Mouse (Mus musculus) urinary bladder, postnatal 36 days (tissue): ENCODE data around the gene Gm6370.
A peak's percentile ranks its signal among the peaks of the same experiment; 100 is the strongest.
"Not testable (repeated sequence)": the region's sequence is repeated elsewhere in the genome, so short reads cannot be mapped to it uniquely, and the experiment has no call there.

Experiments used
- DNase-seq, 2 experiments: peaks; one replicate each; pipeline ENCODE4 v3.0.0; 2022; ENCODE audit warnings: low spot score in 2 of 2, mixed read lengths in 1 of 2

Gene Gm6370

DNA sequence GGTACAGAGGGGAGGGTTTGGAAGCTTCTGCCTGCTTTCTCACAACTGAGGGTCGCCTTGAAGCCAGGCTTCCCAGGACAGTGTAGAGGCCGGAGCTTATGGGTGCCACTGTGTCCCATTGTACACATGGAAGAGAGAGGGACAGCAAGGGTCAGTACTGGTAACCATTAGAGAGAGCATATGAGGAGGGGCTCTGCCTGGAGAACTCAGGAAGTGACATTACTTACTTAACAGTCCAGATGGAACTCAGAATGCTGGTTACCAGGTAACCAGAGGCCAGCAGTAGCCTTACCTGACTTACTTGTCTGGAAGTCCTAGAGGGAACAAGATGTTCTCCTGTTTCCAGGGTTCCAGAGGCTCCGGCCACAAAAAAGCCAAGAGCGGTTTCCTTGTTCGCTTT, at the start of gene Gm6370:
Gene Gm6370, plus strand, starts transcription at position 301 of the 400 bp plus-strand sequence.
- DNase-seq: not testable (repeated sequence)

DNA sequence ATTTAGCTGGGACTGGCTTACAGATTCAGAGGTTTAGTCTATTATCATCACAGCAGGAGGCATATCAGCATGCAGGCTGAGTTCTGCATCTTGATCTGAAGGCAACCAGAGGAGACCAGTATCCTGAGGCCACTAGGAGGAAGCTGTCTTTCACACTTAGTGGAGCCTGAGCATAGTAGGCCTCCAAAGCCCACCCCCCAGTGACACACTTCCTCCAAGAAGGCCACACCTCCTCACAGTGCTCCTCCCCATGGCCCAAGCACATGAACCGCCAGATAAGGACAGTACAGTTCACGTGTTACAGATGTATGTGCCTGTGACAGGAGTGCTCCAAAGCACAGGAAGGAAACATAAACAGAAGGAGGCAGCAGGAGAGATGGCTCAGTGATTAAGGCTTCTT, 48.4 kb upstream of the Gm6370 start:
- DNase-seq: no peak

DNA sequence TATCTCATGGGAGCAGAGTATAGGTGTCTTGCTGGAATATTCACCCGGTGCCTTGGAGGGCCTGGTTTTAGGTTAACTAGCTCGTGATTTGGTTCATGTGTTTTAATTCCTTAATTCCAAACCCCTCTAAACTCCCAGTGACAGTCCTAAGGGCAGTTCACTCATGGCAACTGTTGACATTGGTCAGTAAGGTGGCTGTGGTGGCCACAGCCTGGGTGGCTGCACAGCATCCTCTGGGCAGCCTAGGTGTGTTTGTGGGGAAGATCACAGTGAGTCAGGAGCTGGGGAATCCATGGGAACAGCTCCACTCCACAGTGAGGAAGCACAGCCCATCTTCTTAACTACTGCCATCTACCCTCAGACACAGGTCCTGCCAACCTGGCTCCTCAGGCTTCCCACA, 44.5 kb upstream of the Gm6370 start:
- DNase-seq: no peak

DNA sequence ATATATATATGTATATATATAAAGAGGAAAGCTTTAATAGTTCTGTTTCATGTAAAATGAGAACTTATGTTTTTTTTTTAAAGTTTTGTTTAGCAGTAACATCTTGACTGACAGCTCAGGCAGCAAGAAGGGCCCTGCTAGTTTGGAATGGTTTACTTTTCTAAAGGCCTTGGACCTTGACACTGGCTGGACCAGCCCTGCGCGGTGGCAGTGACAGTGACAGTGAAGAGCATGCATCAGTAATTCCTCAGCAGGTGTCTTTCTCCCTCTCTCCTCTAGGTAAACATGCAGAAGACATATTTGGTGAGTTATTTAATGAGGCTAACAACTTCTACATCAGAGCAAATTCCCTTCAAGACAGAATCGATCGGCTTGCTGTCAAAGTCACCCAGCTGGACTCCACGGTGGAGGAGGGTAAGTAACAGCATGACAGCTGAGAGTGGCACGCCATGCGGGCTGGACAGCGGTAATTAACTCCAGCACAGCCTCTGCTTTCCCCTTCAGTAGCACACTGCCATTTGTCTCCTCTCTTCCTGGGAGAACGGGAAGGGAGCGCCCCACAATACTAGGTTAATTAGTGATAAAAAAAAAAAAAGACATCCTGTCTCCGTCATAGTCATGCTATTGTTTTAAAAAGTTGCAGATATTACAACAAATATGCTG, 39.4 kb upstream of the Gm6370 start:
- no peak for DNase-seq

DNA sequence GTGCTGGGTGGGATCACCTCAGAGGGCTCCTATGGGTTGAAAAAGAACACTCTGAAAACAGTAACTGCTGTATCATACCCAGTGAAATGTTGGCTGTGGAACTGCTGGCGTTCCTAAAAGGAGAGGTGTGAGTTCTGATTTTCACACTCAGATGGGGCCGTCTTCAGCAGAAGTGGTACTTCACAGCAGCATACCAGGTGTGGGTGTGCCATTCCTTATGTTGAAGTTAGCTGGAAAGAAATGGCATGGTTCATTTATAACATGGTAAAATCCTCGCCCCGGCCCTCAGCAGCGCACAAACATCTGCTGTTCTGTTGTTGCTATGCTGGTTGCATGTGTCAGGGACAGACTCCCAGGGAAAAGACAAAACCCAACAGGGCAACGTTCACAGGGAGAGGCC, 37.6 kb upstream of the Gm6370 start:
- DNase-seq: no peak

DNA sequence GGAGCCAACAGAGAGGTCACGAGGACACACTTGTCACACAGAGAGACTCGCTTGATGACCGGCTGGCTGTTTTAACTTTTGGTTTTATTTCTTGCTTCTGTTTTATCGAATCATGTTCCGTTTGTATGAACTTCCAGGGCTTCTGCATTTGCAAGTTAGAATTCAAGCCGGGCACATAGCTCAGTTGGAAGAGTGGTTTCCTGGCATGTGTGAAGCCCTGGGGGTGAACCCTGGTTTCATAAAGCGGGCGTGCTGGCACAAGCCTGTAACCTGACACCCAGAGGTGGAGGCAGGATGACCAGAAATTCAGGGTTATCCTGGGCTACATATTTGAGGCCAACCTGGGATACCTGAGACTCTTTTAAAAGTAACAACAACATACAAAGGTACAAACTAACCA, 29.6 kb upstream of the Gm6370 start:
- no peak for DNase-seq

DNA sequence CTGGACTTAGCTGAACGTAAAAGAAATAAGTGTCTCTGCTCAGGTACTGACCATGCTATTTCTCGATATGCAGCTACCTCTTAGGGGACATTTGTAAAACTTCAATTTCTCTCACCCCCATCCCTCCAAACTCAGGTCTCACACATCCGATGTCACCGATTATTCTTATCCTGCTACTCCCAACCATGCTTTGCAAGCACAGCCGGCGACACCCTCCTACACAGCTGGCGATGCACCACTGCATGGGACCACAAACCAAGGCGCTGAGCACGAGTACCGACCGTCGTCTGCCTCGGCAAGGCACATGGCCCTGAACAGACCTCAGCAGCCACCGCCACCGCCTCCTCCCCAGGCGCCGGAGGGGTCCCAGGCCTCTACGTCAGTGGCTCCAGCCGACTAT, 24.5 kb upstream of the Gm6370 start:
- DNase-seq: no peak

DNA sequence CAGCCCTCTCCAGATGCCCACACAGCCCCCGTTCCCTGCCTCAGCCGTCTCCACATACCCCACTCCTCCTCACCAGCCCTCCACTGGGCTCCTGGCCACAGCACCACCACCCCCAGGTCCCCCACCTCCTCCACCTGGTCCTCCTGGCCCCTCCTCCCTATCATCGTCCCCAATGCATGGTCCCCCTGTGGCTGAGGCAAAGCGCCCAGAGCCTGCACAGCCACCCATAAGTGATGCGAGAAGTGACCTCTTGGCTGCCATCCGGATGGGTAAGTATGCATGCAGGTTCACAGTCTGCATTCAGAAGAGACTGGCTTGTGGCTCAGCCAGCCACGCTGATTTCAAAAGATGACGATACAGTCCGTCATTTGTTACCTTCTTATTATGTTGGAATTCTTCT, 22.9 kb upstream of the Gm6370 start:
- no peak for DNase-seq

DNA sequence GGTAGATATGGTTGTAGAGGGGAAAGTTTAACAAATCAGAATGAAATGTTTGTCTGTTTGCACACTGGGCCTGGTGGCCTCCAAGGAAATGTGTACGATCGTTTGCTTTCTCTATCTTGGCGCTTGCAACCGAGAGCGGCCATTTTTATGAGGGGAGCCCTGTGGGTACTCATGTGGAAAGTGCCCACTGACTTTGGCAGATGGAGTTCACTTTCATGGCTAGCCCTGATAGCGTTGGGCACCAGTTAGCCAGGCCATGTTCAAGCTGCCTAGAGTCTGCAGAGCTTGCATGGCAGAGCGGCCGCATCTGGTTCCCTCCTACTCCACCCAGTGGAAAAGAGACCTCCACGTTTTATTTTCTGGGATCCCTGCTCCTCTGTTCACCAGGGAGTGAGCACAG, 20.3 kb upstream of the Gm6370 start:
- DNase-seq: no peak

DNA sequence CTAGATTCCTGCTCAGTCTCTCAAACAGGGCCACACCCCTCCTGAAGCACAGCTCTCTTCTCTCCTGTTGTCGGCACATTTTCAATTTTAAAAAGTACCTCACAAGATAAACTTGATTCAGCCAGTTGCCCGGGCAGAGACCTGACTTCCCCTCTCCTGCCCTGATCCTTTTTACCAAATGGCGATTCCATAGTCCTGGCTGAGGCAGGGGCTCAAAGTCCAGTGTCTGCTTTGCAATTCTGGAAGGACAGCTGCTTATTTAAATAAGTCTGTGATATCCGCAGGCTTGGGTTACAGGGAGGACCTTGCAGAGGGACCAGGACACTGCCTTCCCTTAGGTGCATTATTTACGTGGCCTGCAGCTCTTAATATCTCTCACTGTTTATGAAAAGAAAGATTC, 19.9 kb upstream of the Gm6370 start:
- no peak for DNase-seq

DNA sequence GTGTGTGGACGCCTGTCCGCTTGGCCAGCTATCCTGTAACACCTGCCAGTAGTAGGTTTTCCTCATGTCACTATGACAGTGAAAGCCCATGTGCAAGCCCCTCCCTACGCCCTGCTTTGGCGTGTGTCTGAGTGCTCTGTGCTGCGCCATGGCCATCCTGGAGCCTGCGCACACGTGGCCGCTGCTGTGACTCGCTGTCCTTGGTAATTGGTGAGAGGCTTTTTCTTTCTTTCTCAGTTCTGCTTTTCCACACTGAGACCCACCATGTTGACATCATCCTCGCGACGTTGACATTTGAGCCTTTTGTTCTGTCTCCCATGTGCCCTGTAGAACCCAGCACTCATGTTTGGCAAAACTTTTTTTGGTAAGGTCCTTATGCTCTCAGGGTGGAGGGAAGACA, 19.3 kb upstream of the Gm6370 start:
- DNase-seq: no peak

DNA sequence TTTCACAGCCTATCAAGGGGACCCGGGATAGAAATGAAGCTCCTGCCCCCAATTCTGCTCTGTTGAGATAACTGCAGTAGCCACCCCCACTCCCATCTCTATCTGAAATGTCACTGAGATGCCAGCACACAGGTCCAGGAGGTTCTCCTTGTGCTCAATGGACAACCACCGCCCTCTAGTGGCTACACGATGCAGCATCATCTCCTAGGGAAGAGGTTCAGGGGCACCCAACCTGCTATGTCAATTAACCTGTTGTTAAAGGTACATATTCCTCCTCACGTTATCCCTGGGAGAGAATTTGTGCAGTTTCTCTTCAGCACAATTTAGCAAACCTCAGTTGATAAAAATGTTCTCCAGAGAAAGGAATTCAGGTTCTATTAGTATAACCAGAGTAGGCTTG, 11.6 kb upstream of the Gm6370 start:
- peak; percentile 2 to 16 for DNase-seq

DNA sequence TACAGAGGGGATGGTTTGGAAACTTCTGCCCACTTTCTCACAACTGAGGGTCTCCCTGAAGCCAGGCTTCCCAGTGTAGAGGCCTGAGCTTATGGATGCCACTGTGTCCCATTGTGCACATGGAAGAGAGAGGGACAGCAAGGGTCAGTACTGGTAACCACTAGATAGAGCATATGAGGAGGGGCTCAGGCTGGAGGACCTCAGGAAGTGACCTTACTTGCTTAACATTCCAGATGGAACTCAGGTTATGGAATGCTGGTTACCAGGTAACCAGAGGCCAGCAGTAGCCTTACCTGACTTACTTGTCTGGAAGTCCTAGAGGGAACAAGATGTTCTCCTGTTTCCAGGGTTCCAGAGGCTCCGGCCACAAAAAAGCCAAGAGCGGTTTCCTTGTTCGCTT, 9.5 kb upstream of the Gm6370 start, which contains the start of gene Gm6408:
Gene Gm6408, plus strand, starts transcription at position 301 of the 400 bp plus-strand sequence.
- not testable (repeated sequence) for DNase-seq

DNA sequence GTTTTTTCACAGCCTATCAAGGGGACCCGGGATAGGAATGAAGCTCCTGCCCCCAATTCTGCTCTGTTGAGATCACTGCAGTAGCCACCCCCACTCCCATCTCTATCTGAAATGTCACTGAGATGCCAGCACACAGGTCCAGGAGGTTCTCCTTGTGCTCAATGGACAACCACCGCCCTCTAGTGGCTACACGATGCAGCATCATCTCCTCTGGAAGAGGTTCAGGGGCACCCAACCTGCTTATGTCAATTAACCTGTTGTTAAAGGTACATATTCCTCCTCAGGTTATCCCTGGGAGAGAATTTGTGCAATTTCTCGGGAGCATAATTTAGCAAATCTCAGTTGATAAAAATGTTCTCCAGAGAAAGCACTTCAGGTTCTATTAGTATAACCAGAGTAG, 2.2 kb upstream of the Gm6370 start:
- peak in 1 of 2 experiments; percentile 28 for DNase-seq

DNA sequence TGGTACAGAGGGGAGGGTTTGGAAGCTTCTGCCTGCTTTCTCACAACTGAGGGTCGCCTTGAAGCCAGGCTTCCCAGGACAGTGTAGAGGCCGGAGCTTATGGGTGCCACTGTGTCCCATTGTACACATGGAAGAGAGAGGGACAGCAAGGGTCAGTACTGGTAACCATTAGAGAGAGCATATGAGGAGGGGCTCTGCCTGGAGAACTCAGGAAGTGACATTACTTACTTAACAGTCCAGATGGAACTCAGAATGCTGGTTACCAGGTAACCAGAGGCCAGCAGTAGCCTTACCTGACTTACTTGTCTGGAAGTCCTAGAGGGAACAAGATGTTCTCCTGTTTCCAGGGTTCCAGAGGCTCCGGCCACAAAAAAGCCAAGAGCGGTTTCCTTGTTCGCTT, 10.9 kb downstream of the Gm6370 start, which contains the start of gene 4930449I24Rik:
Gene 4930449I24Rik, plus strand, starts transcription at position 301 of the 400 bp plus-strand sequence.
- not testable (repeated sequence) for DNase-seq

DNA sequence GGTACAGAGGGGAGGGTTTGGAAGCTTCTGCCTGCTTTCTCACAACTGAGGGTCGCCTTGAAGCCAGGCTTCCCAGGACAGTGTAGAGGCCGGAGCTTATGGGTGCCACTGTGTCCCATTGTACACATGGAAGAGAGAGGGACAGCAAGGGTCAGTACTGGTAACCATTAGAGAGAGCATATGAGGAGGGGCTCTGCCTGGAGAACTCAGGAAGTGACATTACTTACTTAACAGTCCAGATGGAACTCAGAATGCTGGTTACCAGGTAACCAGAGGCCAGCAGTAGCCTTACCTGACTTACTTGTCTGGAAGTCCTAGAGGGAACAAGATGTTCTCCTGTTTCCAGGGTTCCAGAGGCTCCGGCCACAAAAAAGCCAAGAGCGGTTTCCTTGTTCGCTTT, 22.7 kb downstream of the Gm6370 start, which contains the start of gene Gm3402:
Gene Gm3402, plus strand, starts transcription at position 301 of the 400 bp plus-strand sequence.
- DNase-seq: not testable (repeated sequence)

DNA sequence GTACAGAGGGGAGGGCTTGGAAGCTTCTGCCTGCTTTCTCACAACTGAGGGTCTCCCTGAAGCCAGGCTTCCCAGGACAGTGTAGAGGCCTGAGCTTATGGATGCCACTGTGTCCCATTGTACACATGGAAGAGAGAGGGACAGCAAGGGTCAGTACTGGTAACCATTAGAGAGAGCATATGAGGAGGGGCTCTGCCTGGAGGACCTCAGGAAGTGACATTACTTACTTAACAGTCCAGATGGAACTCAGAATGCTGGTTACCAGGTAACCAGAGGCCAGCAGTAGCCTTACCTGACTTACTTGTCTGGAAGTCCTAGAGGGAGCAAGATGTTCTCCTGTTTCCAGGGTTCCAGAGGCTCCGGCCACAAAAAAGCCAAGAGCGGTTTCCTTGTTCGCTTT, 34.3 kb downstream of the Gm6370 start, which contains the start of gene Gm3404:
Gene Gm3404, plus strand, starts transcription at position 301 of the 400 bp plus-strand sequence.
- DNase-seq: not testable (repeated sequence)

DNA sequence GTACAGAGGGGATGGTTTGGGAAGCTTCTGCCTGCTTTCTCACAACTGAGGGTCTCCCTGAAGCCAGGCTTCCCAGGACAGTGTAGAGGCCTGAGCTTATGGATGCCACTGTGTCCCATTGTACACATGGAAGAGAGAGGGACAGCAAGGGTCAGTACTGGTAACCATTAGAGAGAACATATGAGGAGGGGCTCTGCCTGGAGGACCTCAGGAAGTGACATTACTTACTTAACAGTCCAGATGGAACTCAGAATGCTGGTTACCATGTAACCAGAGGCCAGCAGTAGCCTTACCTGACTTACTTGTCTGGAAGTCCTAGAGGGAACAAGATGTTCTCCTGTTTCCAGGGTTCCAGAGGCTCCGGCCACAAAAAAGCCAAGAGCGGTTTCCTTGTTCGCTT, 46.2 kb downstream of the Gm6370 start, which contains the start of gene Gm3409:
Gene Gm3409, plus strand, starts transcription at position 301 of the 400 bp plus-strand sequence.
- DNase-seq: not testable (repeated sequence)
